Mouse (Mus musculus) brain, embryonic 14.5 days (tissue): ENCODE measurements around the gene Hsd17b14.

Experiments
- CTCF ChIP-seq: fragments of 200-500 bp; IDR thresholded peaks from 2 replicates; pipeline ENCODE4 v1.5.1; 2012; ENCODE audit warnings: inconsistent platforms, mild to moderate bottlenecking, moderate library complexity, borderline replicate concordance; ENCODE audit not compliant: insufficient read depth, insufficient read length; ENCODE audit errors: extremely low read depth
- POLR2A ChIP-seq: fragments of 200-500 bp; IDR thresholded peaks from 2 replicates; pipeline ENCODE4 v1.6.1; 2012; ENCODE audit warnings: mild to moderate bottlenecking, inconsistent platforms, borderline replicate concordance; ENCODE audit not compliant: poor library complexity, insufficient read depth, insufficient read length, severe bottlenecking; ENCODE audit errors: extremely low read depth

- no peak for TF ChIP-seq POLR2A
- TF ChIP-seq CTCF: no peak
Observed at GRCm38 (mm10) chr7:45568601-45569473, 14.1 kb downstream of the Hsd17b14 start.
